Mouse (Mus musculus): Measurements from ENCODE around the gene Sorbs2. TPM values are rescaled to one million over a fixed set of nuclear protein-coding genes. Genes with fewer than 3 reads are reported as not detected.

The Sorbs2 gene
- polyA plus RNA-seq, 1 experiment = not detected

DNA sequence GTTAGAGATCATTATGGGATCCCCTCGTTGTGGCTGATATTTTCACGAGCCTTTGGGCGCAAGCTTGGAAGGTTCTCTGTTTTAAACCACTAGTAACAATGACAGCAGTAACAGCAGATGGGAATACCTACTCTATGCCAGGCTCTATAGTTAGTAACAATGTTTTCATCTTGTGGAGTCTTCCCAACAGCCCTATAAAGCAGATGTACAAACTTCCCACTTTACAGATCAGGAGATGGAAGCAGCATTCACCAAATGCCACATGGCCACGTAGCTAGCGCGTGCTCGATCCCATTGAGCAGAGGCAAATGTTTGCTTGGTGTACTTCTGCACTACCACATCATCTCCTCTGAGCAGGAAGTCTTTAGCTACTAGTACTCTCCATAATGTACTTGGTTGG lies 269.4 kb downstream of the Sorbs2 start:
- no peak for TF ChIP-seq GATA1 (IDR thresholded peaks at IDR 0.05; ENCODE audit: low read length)

DNA sequence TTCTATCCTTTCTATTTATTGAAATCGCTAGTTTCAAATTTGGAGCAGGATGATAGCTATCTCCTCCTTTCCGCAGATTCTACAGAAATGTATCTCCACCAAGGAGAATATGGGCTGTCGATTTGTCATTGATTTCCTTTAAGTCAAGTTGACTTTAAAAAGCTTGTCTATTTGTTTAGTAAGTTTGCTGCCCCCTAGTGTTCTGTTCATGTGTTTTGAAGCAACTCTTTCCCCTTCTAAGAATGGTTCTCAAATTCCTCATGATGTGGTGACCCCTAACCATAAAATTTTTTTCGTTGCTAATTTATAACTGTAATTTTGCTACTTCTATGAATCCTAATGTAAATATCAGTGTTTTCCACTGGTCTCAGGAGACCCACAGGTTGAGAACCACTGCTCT lies 273.0 kb downstream of the Sorbs2 start:
- TF ChIP-seq GATA1 (IDR thresholded peaks at IDR 0.05; ENCODE audit: low read length) = no peak

DNA sequence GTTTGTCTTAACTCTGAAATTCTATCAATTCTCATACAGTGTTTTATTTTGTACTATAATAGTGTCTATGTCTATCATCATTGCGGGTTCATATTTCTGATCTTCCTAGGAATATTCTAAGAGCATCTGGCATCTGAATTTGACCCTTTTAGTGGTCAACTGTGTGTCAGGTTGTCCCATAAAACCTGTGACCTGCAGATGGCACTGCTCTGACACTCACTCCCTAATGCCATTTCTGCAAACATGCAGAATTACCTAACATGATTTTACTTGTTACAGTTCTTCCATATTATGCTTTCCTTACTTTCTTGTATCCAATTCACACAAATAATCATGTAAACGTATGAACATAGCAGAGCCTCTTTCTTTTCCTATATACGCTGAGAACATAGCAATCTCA lies 281.0 kb downstream of the Sorbs2 start:
- TF ChIP-seq GATA1 (IDR thresholded peaks at IDR 0.05; ENCODE audit: low read length) = no peak

DNA sequence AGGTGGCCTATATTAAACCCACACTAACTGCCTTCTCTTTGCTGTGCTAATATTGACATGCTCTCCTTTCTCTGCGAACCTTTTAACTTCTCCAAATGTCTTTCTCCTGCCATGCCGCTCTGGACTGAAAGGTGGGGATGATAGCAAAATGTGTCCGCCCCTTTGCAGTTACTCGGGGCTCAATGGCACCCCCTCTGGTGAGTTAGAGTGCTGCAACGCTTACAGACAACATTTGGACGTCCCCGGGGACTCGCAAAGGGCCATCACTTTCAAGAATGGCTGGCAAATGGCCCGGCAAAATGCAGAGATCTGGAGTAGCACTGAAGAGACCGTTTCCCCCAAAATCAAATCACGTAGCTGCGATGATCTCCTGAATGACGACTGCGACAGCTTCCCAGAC lies 287.3 kb downstream of the Sorbs2 start:
- no peak for TF ChIP-seq GATA1 (IDR thresholded peaks at IDR 0.05; ENCODE audit: low read length)

DNA sequence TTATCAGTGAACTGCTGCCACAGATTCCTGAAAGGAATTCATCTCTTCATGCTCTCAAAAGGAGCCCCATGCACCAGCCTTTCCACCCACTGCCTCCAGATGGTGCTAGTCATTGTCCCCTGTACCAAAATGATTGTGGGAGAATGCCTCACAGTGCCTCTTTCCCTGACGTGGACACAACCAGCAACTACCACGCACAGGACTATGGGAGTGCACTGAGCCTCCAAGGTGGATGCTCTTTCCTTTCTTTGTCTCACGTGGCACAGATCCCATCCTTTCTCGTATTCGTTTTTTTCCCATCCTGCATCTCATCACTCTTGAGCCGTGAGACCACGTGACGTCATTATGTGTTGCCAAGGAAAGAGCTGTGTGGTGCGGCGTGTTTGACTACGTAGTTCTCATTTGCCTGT lies 288.7 kb downstream of the Sorbs2 start:
- TF ChIP-seq GATA1 (IDR thresholded peaks at IDR 0.05; ENCODE audit: low read length) = no peak

DNA sequence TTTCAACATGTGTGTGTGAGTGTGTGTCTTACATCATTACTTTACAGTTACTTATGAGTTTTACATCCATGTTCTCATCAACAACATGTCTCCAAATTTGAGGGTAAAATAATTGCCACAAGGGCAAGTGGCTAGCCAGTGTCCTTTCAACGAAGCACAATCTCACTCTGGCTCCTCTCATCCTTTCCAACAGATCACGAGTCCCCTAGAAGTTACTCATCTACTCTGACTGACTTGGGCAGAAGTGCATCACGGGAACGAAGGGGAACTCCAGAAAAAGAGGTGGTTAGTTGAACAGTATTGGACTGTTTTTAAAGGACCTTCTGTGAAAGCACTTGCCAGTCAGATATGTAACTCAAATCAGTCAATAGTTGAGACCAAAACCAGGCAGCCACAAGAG lies 291.9 kb downstream of the Sorbs2 start:
- TF ChIP-seq GATA1 (IDR thresholded peaks at IDR 0.05; ENCODE audit: low read length) = no peak

DNA sequence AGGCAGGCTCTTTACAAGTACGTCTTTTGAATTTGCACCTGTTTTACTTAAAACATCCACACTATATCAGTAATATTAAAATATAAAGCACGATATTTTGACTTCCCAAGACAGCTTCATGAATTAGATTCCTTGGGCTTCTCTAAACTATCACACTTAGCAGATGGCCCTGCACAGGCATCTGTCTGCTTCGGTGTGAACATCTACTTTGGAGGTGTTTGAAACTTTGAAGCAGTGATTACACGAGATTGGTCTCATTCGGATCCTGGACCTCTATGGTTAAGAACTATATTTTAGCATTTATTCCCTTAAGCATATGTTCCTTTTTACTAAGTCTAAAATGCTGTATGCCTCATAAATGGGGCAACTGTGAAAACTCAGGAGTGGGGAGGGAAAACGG lies 301.0 kb downstream of the Sorbs2 start:
- TF ChIP-seq GATA1 (IDR thresholded peaks at IDR 0.05; ENCODE audit: low read length) = no peak

DNA sequence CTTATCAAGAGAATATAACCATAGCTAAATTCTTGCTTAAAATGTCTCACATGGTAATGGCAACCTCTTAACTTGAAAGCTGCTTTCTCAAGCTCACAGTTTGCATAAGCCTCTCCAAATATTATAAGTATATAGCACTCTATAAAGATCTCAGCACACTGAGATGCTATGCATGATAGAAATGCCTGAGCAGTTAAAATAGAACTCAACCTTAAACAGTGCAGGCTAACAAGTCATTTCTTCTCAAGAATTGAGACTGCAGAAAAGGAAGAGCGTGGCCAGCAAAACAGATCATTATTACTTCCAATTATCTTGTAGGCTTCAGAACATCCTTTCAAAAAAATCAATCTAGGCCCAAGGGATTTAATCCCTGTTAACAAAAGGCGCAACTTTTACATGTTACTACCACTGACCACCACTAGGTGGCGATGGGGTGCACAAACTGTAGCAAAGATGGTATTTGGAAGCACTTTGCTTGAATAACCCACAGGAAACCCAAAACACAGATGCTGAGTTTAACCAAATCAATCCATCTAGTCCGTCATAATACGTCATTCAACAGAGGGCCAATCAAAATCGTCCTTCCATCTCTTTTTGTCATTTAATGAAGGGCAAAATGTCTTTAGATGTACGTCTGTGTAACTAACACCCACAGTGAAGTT lies 309.3 kb downstream of the Sorbs2 start:
- no peak for TF ChIP-seq GATA1 (IDR thresholded peaks at IDR 0.05; ENCODE audit: low read length)

DNA sequence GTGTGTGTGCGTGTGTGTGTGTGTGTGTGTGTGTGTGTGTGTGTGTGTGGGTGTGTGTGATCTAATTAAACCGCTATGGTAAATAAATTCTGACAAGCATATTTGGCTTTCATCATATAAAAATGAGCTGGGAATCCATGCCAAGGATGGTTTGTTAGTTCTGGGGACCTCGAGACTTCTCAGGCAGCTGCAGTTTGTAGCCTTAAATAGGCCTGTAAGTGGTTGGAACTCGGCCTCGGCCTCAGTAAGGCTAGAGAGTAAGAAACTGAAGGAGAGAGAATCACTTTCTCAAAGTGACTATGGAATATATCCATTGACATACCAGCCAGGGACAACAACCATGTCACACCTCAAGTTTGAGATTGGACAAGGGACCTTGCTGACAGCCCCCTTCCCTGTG lies 314.1 kb downstream of the Sorbs2 start:
- TF ChIP-seq GATA1 (IDR thresholded peaks at IDR 0.05; ENCODE audit: low read length) = no peak

DNA sequence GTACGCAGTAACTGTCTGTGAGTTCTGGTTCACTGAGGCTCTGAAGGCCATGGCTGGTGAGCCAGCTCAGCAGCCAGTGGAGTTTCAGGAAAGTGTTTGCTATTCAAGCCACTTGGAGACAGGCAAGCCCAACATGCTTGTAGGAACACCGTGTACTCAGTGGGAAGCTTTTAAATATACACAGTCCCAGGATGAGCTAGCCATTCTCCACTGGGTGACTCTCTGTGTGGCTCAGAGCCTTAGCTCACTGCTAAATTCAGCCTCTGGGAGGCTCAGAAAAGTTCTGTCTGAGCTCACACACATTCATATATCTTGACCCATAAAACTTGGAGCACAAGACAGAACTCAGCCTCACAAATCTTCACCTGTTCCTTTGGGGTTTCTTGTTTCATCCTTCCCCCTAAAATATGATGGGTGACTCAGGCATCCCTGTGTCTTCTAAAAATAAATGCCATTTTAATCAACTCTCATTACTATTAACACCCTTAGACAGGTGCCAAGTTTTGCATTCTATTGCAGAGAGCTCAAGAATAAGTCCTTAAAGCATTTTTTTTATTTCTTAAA lies 322.5 kb downstream of the Sorbs2 start:
- TF ChIP-seq GATA1 (IDR thresholded peaks at IDR 0.05; ENCODE audit: low read length) = no peak

DNA sequence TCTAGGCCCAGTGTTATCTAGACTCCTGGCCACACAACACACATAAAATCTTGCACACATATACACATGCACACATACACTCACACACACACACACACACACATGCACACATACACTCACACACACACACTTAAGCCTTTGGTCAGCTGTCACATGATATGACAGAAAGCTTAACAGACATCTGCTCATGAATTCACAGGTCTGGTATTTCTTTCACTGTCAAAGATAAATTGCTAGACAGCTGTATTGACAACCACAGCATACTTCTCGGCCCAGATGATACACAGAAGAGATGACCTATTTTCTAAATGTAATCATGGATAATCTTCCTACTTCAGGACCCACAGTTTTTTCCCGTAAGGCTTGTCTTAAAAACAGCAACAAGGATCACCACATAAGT lies 326.3 kb downstream of the Sorbs2 start:
- TF ChIP-seq GATA1 (IDR thresholded peaks at IDR 0.05; ENCODE audit: low read length) = no peak

DNA sequence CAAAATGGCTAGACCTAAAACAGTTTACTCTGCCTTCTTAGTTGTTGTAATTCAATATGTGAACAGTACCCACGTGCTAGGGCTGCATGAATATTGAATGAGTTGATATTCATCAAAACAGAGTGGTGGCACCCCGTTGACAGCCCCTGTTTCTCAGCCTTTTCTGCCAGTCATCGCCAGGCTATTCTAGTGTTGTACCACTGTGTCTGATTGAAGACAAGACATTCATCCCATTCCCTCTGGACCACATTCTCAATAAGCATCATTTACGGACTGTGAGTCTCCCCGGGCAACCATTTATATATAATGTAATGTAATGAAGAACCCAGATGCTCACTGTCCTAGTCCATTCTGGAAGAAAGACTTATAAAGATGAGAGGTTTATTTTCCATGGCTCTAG lies 335.7 kb downstream of the Sorbs2 start:
- no peak for TF ChIP-seq GATA1 (IDR thresholded peaks at IDR 0.05; ENCODE audit: low read length)

DNA sequence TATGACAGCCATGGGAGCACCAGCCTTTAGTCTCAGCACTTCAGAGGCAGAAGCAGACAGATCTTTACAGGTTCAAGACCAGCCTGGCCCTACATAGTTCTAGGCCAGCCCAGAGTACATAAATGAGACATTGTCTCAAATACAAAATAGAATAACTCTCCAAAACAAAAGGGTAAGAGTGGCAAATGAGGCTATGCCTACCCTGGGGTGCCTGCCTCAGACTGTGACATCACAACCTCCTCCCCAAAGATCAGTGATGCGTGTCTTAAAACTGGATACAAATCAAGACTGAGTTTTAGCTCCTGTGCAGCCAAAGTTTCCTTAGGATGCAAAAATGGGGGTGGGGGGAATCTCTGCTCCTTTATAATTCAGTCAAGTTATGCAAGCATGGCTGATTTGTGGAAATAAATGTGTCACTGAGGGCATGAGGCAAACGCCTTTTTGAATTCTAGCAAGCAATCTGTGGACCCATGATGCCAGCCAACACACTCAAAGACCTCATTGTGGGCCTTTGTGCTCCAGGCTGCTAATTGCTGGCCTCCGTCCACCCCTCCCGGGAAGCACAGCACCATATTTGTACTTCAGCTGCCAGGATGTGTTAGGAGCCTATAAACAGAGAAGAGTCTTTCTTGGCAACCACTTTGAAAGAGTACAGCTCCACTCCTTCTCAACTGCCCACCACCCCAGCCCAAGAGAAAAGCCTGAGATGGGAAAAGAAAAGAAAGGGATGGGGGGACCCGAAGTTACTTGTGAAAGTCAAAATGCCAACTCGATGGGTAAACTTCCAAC lies 336.7 kb downstream of the Sorbs2 start:
- TF ChIP-seq GATA1 (IDR thresholded peaks at IDR 0.05; ENCODE audit: low read length) = no peak

DNA sequence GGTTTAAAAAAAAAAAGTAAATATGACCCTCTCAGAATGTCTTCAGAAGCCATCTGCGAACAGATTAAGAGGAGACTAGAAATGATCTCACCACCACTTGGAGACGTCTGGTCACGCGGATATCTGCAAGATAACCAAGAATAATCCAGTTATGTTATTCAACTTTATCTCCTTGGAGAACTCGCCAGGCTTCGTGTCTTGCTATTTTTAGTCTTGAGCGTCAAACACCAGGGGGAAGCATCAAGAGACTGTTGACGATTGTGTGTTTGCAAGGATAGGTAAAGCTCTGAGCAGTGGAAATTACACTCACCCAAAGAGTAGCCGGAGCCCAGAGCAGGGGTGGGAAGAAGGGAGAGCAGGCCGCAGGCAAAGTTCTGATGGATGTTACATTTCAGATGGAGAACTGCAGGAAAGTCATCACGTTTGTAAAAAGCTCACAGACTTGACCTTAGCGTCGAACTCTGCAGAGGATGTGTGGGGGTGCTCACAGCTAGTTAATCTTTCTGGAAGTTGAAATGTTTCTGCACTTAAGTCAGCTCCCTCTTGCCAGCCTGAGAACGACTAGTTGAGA lies 337.4 kb downstream of the Sorbs2 start:
- TF ChIP-seq GATA1 (IDR thresholded peaks at IDR 0.05; ENCODE audit: low read length) = no peak

DNA sequence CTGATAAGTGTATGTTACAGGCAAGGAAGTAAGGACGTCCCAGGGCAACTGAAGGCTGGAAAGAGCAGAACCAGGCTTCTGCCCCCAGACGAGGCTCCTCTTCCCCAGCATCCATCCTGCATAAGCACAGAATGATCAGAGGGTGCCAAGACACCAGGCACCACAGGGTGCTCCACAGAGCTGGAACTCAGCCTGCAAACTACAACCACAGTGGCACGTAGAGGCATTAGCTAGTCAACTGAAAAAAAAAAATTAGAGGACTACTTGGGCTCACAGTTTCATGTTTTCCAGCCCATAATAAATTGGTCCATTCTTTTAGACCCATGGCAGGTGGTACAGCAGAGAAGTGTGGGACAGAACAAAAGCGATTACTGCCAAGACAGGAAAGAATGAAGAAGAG lies 338.3 kb downstream of the Sorbs2 start:
- no peak for TF ChIP-seq GATA1 (IDR thresholded peaks at IDR 0.05; ENCODE audit: low read length)

DNA sequence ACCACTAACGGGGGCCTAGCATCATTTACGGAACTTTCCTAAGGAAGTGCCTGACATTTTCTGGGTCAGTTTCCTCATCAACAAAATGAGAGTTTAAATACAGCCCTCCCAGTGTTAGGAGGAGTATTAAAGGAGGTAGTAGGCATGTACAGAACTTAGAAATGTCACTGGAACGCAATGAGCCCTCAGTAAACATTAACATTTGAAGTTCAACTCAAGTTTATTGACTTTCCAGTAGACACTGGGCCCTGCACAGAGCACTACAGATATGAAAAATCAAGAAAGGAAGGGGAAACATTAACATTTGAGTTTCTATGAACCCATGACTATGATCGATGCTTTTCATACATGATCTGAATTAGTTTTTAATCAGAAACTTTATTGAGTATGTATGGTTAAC lies 347.5 kb downstream of the Sorbs2 start:
- TF ChIP-seq GATA1 (IDR thresholded peaks at IDR 0.05; ENCODE audit: low read length) = no peak
